Mouse (Mus musculus) liver, embryonic 13.5 days (tissue): ENCODE measurements at regions not wholly inside any gene's neighbourhood (a gene's known extent, or its start where the extent isn't known, plus 50 kb on each side); places are given as distances from the start of the nearest gene placed in this dataset.

Source experiments
- ATAC-seq: fragments of 200-750 bp; cut with Nextera tagmentation; 2 replicates; pipeline ENCODE4 v1.8.0; 2017; ENCODE audit warnings: low read depth, mild to moderate bottlenecking, moderate number of reproducible peaks, moderate library complexity
- DNase-seq: peaks from one replicate; pipeline ENCODE4 v3.0.0; 2022
- H3K27ac ChIP-seq: fragments of 300-500 bp; sonication (generic); 2 replicates; pipeline ENCODE4 v1.5.1; 2015; ENCODE audit warnings: moderate library complexity, mild to moderate bottlenecking, inconsistent platforms
- H3K27me3 ChIP-seq: fragments of 300-500 bp; sonication (generic); 2 replicates; pipeline ENCODE4 v1.6.1; 2015; ENCODE audit warnings: mild to moderate bottlenecking, inconsistent platforms
- H3K36me3 ChIP-seq: fragments of 300-500 bp; sonication (generic); 2 replicates; pipeline ENCODE4 v1.6.1; 2015; ENCODE audit warnings: mild to moderate bottlenecking, inconsistent platforms
- H3K4me1 ChIP-seq: fragments of 300-500 bp; sonication (generic); replicated peaks from 2 replicates; pipeline ENCODE4 v1.6.1; 2015; ENCODE audit warnings: inconsistent platforms
- H3K4me2 ChIP-seq: fragments of 300-500 bp; sonication (generic); 2 replicates; pipeline ENCODE4 v1.6.1; 2015; ENCODE audit warnings: inconsistent platforms, mild to moderate bottlenecking, moderate library complexity
- H3K4me3 ChIP-seq: fragments of 300-500 bp; sonication (generic); replicated peaks from 2 replicates; pipeline ENCODE4 v1.5.1; 2015; ENCODE audit warnings: mild to moderate bottlenecking, inconsistent platforms
- H3K9ac ChIP-seq: fragments of 300-500 bp; sonication (generic); 2 replicates; pipeline ENCODE4 v1.6.1; 2015; ENCODE audit warnings: mild to moderate bottlenecking, inconsistent platforms
- H3K9me3 ChIP-seq: fragments of 300-500 bp; sonication (generic); replicated peaks from 2 replicates; pipeline ENCODE4 v1.6.1; 2016; ENCODE audit warnings: inconsistent platforms
- WGBS: fragments of 180-500 bp; shearing (Covaris S2); methylation state at CpG from one replicate; pipeline ENCODE4 v1.1.7; 2015; ENCODE audit not compliant: insufficient replicate concordance; 5-methylcytosine and 5-hydroxymethylcytosine counted together

GRCm38 (mm10) chr2:74244203-74244602 lies 333.1 kb upstream of the Atp5g3 start:
- Histone ChIP-seq H3K4me1 (no peaks in the 10 kb centered on the region), H3K9ac (no peak overlapping the region), H3K4me2 (no peak overlapping the region), H3K36me3 (no peaks in the 10 kb centered on the region), H3K9me3 (no peaks in the 10 kb centered on the region), H3K27ac (no peak overlapping the region), H3K27me3 (no peaks in the 10 kb centered on the region), H3K4me3 (no peak overlapping the region)
- DNase-seq (no peak), ATAC-seq (no peak)
- WGBS = 65% methylated on average over 6 of the region's 6 CpGs

GRCm38 (mm10) chr2:74243801-74244200 lies 332.7 kb upstream of the Atp5g3 start:
- 67% methylated on average over 9 of the region's 9 CpGs for WGBS
- no peaks in the 10 kb centered on the region for H3K9me3 ChIP-seq
- no peak overlapping the region for H3K9ac ChIP-seq
- ATAC-seq (no peak), DNase-seq (no peak)
- no peak overlapping the region for H3K4me3 ChIP-seq
- no peaks in the 10 kb centered on the region for H3K36me3 ChIP-seq
- H3K4me1 ChIP-seq = no peaks in the 10 kb centered on the region
- no peak overlapping the region for H3K27ac ChIP-seq
- H3K27me3 ChIP-seq = no peaks in the 10 kb centered on the region
- H3K4me2 ChIP-seq = no peak overlapping the region

- 72% methylated on average over 10 of the region's 10 CpGs for WGBS
- Histone ChIP-seq H3K4me1 (no peaks in the 10 kb centered on the region), H3K27me3 (no peaks in the 10 kb centered on the region), H3K4me3 (no peak overlapping the region), H3K9ac (no peak overlapping the region), H3K9me3 (no peaks in the 10 kb centered on the region), H3K36me3 (no peaks in the 10 kb centered on the region), H3K4me2 (no peak overlapping the region), H3K27ac (no peak overlapping the region)
- DNase-seq = no peak
- ATAC-seq = no peak
Measured at GRCm38 (mm10) chr2:74239586-74239985, 328.5 kb upstream of the Atp5g3 start.

GRCm38 (mm10) chr2:74217437-74217836 lies 306.3 kb upstream of the Atp5g3 start:
- Histone ChIP-seq H3K36me3 (no peaks in the 10 kb centered on the region), H3K27ac (no peak overlapping the region), H3K4me1 (no peaks in the 10 kb centered on the region), H3K9ac (no peak overlapping the region), H3K27me3 (no peaks in the 10 kb centered on the region), H3K4me2 (no peak overlapping the region), H3K9me3 (no peaks in the 10 kb centered on the region), H3K4me3 (no peak overlapping the region)
- 62% methylated on average over 3 of the region's 3 CpGs for WGBS
- DNase-seq (no peak), ATAC-seq (no peak)

GRCm38 (mm10) chr2:74210210-74210609 lies 299.1 kb upstream of the Atp5g3 start:
- Histone ChIP-seq H3K9me3 (no peaks in the 10 kb centered on the region), H3K4me2 (no peak overlapping the region), H3K27me3 (no peaks in the 10 kb centered on the region), H3K4me3 (no peak overlapping the region), H3K27ac (no peak overlapping the region), H3K4me1 (no peaks in the 10 kb centered on the region), H3K9ac (no peak overlapping the region), H3K36me3 (no peaks in the 10 kb centered on the region)
- WGBS = 75% methylated on average over 9 of the region's 9 CpGs
- ATAC-seq (no peak), DNase-seq (no peak)

- H3K27me3 ChIP-seq = no peaks in the 10 kb centered on the region
Measured at GRCm38 (mm10) chr2:74209421-74209917, 298.3 kb upstream of the Atp5g3 start.

GRCm38 (mm10) chr2:74207440-74207839 lies 296.3 kb upstream of the Atp5g3 start:
- no peak overlapping the region for H3K27ac ChIP-seq
- no peaks in the 10 kb centered on the region for H3K27me3 ChIP-seq
- no peak for ATAC-seq
- DNase-seq = no peak
- no peak overlapping the region for H3K4me3 ChIP-seq
- no peaks in the 10 kb centered on the region for H3K4me1 ChIP-seq
- WGBS = 41% methylated on average over 10 of the region's 10 CpGs
- H3K9ac ChIP-seq = no peak overlapping the region
- H3K4me2 ChIP-seq = no peak overlapping the region
- H3K9me3 ChIP-seq = no peaks in the 10 kb centered on the region
- no peaks in the 10 kb centered on the region for H3K36me3 ChIP-seq

More at GRCm38 (mm10) chr2:74209421-74209917, 298.3 kb upstream of the Atp5g3 start:
- no peaks in the 10 kb centered on the region for H3K36me3 ChIP-seq
- 64% methylated on average over 3 of the region's 3 CpGs for WGBS
- ATAC-seq (no peak), DNase-seq (no peak)
- no peak overlapping the region for H3K9ac ChIP-seq
- no peak overlapping the region for H3K4me2 ChIP-seq
- no peaks in the 10 kb centered on the region for H3K9me3 ChIP-seq
- H3K4me1 ChIP-seq = no peaks in the 10 kb centered on the region
- no peak overlapping the region for H3K27ac ChIP-seq
- H3K4me3 ChIP-seq = no peak overlapping the region

GRCm38 (mm10) chr2:74202776-74203175 lies 291.6 kb upstream of the Atp5g3 start:
- 61% methylated on average over 3 of the region's 3 CpGs for WGBS
- Histone ChIP-seq H3K4me2 (no peak overlapping the region), H3K27ac (no peak overlapping the region), H3K4me1 (no peaks in the 10 kb centered on the region), H3K9me3 (no peaks in the 10 kb centered on the region), H3K27me3 (no peaks in the 10 kb centered on the region), H3K9ac (no peak overlapping the region), H3K4me3 (no peak overlapping the region), H3K36me3 (no peaks in the 10 kb centered on the region)
- DNase-seq (no peak), ATAC-seq (no peak)

GRCm38 (mm10) chr2:74201608-74202323 lies 290.6 kb upstream of the Atp5g3 start:
- no peak for ATAC-seq
- Histone ChIP-seq H3K9me3 (no peaks in the 10 kb centered on the region), H3K27me3 (no peaks in the 10 kb centered on the region), H3K27ac (no peak overlapping the region), H3K4me1 (no peaks in the 10 kb centered on the region), H3K4me3 (no peak overlapping the region), H3K9ac (no peak overlapping the region), H3K36me3 (no peaks in the 10 kb centered on the region), H3K4me2 (no peak overlapping the region)
- no peak for DNase-seq
- WGBS = 51% methylated on average over 11 of the region's 11 CpGs

GRCm38 (mm10) chr2:74199550-74199949 lies 288.4 kb upstream of the Atp5g3 start:
- no peaks in the 10 kb centered on the region for H3K36me3 ChIP-seq
- DNase-seq = no peak
- H3K4me3 ChIP-seq = no peak overlapping the region
- 22% methylated on average over 12 of the region's 12 CpGs for WGBS
- H3K9me3 ChIP-seq = no peaks in the 10 kb centered on the region
- H3K4me2 ChIP-seq = no peak overlapping the region
- ATAC-seq = no peak
- H3K9ac ChIP-seq = no peak overlapping the region
- H3K4me1 ChIP-seq = no peaks in the 10 kb centered on the region
- H3K27ac ChIP-seq = no peak overlapping the region
- no peaks in the 10 kb centered on the region for H3K27me3 ChIP-seq

GRCm38 (mm10) chr2:74187963-74188790 lies 277.1 kb upstream of the Atp5g3 start:
- Histone ChIP-seq H3K27me3 (no peaks in the 10 kb centered on the region), H3K36me3 (no peaks in the 10 kb centered on the region), H3K4me1 (no peaks in the 10 kb centered on the region), H3K27ac (no peak overlapping the region), H3K9me3 (0 out of 2 replicates have a peak, but pooled peaks cover 4% of the 10 kb centered on the region), H3K4me3 (no peak overlapping the region), H3K9ac (no peak overlapping the region), H3K4me2 (no peak overlapping the region)
- DNase-seq (no peak), ATAC-seq (no peak)
- 38% methylated on average over 8 of the region's 8 CpGs for WGBS
